Mouse (Mus musculus): Measurements from ENCODE around the gene Cd48. TPM values are rescaled to one million over a fixed set of nuclear protein-coding genes. Genes with fewer than 3 reads are reported as not detected.
"Not testable (repeated sequence)": the region's sequence is repeated elsewhere in the genome, so short reads cannot be mapped to it uniquely, and the experiment has no call there.

Gene Cd48
- total RNA-seq (2014; fragmentation: Nextera tagmentation): 26.9 and 36.0 TPM in 2 replicates
- 24.7 and 43.8 TPM in 2 replicates for total RNA-seq (2017)

DNA sequence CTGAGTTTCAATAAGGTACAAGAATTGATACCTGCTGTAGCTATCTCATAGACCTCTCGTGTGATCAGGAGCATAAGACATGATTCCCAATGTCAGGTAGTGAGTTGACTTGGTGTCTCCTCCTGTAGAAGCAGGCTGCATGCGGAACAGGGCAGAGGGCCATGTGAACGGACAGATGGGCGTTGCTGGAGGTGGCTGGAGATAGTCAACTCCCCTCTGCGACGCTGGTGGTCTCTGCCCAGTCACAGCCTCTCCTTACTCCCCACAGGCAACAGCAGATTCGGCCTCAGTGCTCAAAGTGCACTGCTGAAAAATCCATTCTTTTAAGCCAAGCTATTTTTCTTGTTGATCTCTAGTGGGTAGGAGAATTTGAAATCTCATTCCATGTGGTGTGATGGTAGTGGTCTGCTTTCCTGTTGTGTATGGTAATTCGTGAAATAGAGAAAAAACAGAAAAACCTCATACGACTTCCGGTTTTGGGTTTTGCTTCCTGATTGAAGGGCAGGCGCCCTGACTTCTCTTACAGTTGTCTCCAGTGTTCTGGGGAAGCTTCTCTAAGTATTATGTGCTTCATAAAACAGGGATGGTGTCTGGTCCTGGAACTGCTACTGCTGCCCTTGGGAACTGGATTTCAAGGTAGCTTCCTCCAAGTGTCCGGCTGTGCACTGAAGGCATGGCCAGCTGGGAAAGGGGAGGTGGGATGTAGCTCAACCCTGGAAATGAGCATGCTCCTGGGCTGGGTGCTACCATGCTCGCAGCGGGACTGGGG lies at the start of gene Cd48:
TSS of gene Cd48 (plus strand) at position 479 of the 769 bp plus-strand sequence.
- ATAC-seq (replicated peaks; ENCODE audit: low FRiP score, low TSS enrichment, poor library complexity, severe bottlenecking): peak; percentile 75

DNA sequence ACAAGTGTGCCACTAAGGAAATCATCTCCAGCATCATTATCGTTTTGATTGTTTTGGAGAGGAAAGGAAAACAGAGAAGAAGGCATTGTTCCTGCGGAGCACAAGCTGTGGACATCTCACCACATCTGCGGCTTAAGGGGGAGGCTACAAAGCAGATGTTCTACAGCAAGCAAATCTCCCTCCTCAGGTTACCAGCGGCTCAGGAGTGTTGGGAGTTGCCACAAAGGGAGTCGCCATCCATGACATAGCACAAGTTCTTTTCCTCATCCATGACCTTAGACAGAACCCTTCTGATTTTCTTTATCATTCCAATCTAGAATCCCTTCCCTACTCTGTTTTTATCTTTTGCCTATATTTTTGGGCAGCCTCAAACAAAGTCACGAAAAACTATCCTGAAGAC lies 46.1 kb upstream of the Cd48 start:
- ATAC-seq (replicated peaks; ENCODE audit: low FRiP score, low TSS enrichment, poor library complexity, severe bottlenecking): no peak

DNA sequence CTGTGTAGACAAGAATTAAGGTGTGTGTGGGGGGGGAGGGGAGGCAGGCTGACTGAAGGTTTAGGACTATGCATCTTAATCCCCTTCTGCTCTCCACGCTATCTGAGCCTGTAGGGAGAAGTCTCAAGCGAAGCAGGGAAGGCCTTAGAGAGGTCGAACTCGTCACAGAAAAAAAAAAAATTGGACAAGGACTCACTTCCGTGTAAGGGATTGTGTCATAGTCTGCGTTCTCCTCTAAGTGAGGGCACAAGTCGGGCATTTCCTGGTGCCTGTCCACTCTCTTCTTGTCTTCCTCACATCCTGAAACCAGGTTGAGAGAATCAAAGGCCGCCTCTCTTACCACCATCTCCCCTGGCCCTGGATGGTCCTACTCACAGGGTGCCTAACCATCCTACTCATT lies 44.7 kb upstream of the Cd48 start:
- ATAC-seq (replicated peaks; ENCODE audit: low FRiP score, low TSS enrichment, poor library complexity, severe bottlenecking): no peak

DNA sequence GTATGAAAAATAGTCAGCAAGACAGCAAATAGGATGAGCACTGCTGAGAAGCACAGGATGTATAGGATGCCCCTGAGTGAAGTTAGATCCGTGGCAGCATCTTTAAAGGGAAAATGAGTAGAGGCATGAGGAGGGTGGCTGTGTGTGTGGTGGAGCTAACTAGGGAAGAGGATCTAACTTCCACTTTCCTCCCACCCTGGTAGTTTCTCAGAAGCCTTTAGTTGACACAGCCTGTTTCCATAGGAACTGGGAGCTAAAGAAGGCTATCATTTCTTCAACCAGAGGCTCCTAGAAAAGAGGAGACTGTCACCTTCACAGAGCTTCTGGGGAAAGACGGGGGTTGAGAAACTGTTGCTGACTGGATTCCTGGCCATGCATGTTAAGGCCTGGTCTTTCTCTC lies 43.1 kb upstream of the Cd48 start:
- ATAC-seq (replicated peaks; ENCODE audit: low FRiP score, low TSS enrichment, poor library complexity, severe bottlenecking): no peak

- no peak for ATAC-seq (replicated peaks; ENCODE audit: low FRiP score, low TSS enrichment, poor library complexity, severe bottlenecking)
Measured at GRCm38 (mm10) chr1:171640796-171641195, 41.0 kb upstream of the Cd48 start.

DNA sequence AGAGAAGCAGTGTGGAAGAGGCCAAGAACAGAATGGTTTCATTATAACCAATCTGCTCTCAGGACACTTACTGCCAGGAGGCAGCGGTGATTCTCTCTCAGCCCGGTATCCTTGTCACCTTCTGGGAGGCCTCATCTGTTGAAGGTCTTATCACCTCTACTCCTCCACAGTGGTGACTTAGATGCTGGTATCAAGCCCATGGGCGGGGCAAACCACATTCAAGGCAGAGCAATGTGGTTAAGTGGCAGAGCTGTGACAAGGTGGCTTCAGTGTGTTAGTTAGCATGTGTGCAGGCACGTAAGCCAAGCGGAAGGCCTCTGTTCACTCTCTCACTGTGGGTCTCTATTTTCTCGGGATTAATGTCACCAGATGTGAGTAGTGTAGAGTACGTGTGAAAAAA lies 38.2 kb upstream of the Cd48 start:
- ATAC-seq (replicated peaks; ENCODE audit: low FRiP score, low TSS enrichment, poor library complexity, severe bottlenecking): peak; percentile 99

- no peak for ATAC-seq (replicated peaks; ENCODE audit: low FRiP score, low TSS enrichment, poor library complexity, severe bottlenecking)
Measured at GRCm38 (mm10) chr1:171646429-171646940, 35.3 kb upstream of the Cd48 start.

GRCm38 (mm10) chr1:171647716-171648115 lies 34.1 kb upstream of the Cd48 start:
- no peak for ATAC-seq (replicated peaks; ENCODE audit: low FRiP score, low TSS enrichment, poor library complexity, severe bottlenecking)

DNA sequence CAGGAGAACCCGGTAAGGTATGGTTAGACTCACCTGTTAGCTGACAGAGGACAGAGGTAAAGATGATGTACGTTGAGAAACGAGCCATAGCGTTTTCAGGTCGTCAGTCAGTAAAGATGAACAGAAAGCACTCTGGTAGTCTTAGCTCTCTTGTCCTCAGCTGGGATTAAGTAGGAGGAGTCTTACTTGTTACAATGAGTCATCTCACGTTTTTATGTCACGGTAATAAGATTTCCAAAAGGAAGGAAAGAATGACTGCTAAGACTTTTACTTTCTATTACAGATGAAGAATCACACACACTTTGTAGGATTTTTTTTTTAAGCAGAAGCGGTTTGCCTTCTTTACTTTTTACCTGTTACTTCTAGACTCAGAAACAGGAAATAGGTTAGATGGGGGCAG lies 33.0 kb upstream of the Cd48 start:
- no peak for ATAC-seq (replicated peaks; ENCODE audit: low FRiP score, low TSS enrichment, poor library complexity, severe bottlenecking)

DNA sequence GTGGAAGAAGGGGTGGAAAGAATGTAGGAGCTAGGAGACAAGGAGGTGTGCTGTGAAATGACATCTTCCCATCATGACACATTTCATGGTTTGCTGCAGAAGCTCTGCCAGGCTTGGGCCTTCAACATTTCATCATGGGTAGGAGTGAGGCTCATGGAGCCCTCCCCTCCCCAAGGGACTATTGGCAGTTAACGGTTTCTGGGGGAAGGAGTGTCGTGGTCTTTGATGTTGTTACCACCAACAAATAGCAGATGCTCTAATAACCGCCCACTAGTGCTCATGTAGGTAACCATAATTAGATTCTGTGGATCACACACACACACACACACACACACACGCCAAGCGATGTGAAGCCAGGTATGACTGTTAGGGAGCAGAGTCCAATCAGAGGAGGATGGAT lies 29.1 kb upstream of the Cd48 start, which contains the start of gene Slamf7:
TSS of gene Slamf7 (minus strand) at position 302 of the 400 bp plus-strand sequence.
- ATAC-seq (replicated peaks; ENCODE audit: low FRiP score, low TSS enrichment, poor library complexity, severe bottlenecking): no peak

DNA sequence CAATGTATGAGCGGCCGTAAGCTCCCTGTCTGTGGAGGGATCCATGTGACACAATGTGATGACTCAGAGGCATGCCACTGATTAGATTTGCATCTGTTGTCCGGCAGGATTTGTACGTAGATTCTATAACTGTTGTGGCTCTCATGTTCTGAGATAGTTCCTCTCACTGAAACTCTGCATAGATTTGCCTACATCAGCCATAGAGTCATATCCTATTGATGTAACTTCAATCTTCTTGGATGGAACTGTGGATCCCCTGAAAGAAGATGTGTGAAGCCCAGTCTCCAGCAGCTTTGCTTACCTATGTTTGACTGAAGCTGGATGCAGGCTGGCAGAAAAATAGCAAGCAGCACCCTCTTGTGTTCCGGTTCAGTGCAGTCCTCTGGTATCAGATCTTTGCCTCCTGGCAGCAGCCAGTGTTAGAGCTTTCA lies 23.2 kb upstream of the Cd48 start:
- ATAC-seq (replicated peaks; ENCODE audit: low FRiP score, low TSS enrichment, poor library complexity, severe bottlenecking): no peak

- peak; percentile 41; the same call in 1 of the 2 replicates for ATAC-seq (replicated peaks; ENCODE audit: low FRiP score, low TSS enrichment, poor library complexity, severe bottlenecking)
Measured at GRCm38 (mm10) chr1:171660423-171660822, 21.4 kb upstream of the Cd48 start.

GRCm38 (mm10) chr1:171661482-171661881 lies 20.3 kb upstream of the Cd48 start:
- no peak for ATAC-seq (replicated peaks; ENCODE audit: low FRiP score, low TSS enrichment, poor library complexity, severe bottlenecking)

DNA sequence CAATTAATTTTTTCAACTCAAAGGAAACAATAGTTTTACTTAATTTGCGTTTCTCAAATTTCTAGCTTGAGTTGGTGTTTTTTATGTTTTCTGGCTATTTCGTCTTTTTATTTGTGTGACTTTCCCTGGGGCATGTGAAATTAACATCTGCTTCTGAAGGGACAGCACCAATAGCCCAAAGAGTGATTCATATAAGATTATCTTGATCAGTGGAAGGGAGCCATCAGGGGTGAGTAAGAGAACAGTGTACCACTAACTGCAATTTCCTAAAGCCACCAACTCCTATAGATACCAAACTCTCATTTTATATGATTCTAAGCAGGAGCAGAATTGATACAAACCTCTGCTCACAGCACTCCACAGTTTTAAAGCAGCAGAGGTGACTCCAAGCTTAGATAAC lies 18.1 kb upstream of the Cd48 start:
- ATAC-seq (replicated peaks; ENCODE audit: low FRiP score, low TSS enrichment, poor library complexity, severe bottlenecking): no peak

DNA sequence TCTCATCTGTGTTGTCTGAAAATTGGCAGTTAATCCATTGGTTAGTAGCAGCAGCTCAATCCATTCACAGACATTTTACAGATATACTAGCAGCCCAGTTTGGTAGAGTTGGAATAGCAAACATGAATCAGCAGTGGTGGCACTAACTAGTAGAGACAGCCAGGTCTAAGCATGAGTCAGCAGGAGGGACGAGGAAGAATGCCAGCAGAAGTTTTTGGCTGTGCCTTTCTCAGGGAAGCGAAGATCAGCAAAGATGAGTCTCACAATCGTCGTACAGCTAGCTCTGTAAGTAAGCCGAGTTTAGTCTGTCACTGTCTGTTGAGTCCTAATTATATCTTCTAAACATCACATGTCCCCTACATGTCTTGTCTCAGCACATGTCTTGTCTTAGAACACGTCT lies 15.5 kb upstream of the Cd48 start:
- no peak for ATAC-seq (replicated peaks; ENCODE audit: low FRiP score, low TSS enrichment, poor library complexity, severe bottlenecking)

- ATAC-seq (replicated peaks; ENCODE audit: low FRiP score, low TSS enrichment, poor library complexity, severe bottlenecking): no peak
Measured at GRCm38 (mm10) chr1:171667160-171667559, 14.6 kb upstream of the Cd48 start.

DNA sequence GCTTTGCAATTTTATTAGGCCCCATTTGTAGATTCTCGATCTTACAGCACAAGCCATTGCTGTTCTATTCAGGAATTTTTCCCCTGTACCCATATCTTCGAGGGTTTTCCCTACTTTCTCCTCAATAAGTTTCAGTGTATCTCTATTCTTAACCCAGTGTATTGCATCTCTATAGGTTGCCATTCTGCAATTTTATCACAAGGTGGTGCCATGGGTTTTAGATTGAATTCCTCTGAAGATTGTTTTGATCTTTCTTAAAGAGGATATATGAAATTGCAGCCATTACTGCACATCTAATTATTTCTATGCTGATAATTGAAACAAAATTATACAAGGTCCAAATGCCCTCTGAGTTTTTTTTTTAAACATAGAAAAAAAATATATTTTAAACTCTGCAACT lies 9.4 kb upstream of the Cd48 start:
- not testable (repeated sequence) for ATAC-seq (replicated peaks; ENCODE audit: low FRiP score, low TSS enrichment, poor library complexity, severe bottlenecking)

- peak; percentile 34; the same call in 1 of the 2 replicates for ATAC-seq (replicated peaks; ENCODE audit: low FRiP score, low TSS enrichment, poor library complexity, severe bottlenecking)
Measured at GRCm38 (mm10) chr1:171672854-171673475, 8.8 kb upstream of the Cd48 start.

DNA sequence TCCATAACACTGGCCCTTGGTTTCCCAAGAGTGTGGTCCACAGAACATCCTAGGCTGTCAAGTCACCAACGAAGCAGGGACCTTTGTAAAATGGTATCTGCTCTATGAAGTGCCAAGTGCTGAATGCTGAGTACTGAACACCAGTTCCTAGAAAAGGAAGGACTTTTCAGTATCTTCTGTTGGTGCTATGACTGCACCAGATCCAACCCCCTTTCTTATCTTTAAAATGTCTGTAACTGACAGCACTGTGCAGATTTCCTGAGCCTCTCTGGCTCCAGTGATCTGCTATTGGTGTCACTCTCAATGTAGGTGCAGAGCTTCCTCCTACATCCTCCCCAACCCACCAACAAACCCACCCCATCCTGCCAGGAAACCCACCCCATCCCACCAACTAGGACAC lies 7.3 kb upstream of the Cd48 start:
- ATAC-seq (replicated peaks; ENCODE audit: low FRiP score, low TSS enrichment, poor library complexity, severe bottlenecking): peak; percentile 63

DNA sequence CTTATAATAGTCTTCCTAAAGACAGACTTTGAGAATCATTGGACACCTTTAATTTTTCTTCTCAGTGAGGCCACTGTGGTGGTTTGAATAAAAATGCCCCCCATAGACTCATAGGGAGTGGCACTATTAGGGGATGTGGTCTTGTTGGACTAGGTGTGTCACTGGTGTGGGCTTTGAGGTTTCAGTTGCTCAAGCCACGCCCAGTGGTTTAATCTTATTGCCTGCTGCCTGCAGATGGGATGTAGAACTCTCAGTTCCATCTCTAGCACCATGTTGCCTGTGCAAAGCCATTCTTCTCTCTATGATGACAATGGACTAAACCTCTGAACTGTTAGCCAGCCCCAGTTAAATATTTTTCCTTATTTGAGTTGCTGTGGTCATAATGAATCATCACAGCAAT lies 4.1 kb upstream of the Cd48 start:
- no peak for ATAC-seq (replicated peaks; ENCODE audit: low FRiP score, low TSS enrichment, poor library complexity, severe bottlenecking)

DNA sequence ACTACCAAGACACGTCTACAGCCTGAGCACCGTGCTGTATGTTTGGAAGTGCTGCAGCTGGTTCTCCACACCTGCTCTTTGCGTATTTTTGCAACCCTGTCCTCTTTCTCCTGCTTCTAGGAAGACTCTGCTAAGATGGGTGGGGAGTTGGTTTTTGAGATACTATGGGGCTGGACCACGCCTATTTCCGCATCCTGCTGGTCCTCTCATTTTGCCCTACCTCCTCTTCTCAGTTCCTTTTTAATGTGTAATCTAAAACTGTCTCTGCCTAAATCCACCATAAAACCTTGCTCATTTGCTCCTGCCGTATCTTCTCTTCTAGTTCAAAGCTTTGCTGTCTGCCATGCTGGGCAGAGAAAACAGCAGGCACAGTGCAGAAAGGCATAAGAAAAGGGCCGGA lies 800 bp upstream of the Cd48 start:
- ATAC-seq (replicated peaks; ENCODE audit: low FRiP score, low TSS enrichment, poor library complexity, severe bottlenecking): peak; percentile 76
